Mouse (Mus musculus) lung, postnatal 10 days (tissue): ENCODE measurements at regions not wholly inside any gene's neighbourhood (a gene's known extent, or its start where the extent isn't known, plus 50 kb on each side); places are given as distances from the start of the nearest gene placed in this dataset.

Experiments used
- DNase-seq: peaks from one replicate; pipeline ENCODE4 v3.0.0; 2021

DNA sequence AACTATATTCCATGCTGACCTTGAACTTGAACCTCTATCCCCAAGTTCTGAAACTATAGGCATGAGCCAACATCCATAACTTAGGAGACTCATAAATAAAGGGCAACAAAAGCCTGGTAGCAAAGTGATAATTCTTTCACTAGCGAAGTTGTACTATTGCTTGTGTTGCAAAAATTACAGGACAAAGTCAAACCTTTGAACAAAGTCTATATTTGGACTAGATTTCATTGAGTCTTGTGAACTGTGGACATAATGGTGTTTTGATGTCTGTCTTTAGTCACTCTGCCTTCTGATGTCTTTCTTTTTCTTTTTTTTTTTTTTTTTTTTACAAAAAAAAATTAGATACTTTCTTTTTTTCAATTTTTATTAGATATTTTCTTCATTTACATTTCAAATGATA is 594.5 kb downstream of the Etv1 start:
- no peak for DNase-seq
